Mouse (Mus musculus): ENCODE results near the gene Gfi1. TPM values are rescaled to one million over a fixed set of nuclear protein-coding genes. Genes with fewer than 3 reads are reported as not detected.

Gfi1 gene
- polyA plus RNA-seq (2014; fragmentation: Illumina TruSeq; extraction: RNeasy Lipid Tissue Mini Kit (QIAGEN cat#74804); ENCODE audit: low replicate concordance) = 1.2 TPM

DNA sequence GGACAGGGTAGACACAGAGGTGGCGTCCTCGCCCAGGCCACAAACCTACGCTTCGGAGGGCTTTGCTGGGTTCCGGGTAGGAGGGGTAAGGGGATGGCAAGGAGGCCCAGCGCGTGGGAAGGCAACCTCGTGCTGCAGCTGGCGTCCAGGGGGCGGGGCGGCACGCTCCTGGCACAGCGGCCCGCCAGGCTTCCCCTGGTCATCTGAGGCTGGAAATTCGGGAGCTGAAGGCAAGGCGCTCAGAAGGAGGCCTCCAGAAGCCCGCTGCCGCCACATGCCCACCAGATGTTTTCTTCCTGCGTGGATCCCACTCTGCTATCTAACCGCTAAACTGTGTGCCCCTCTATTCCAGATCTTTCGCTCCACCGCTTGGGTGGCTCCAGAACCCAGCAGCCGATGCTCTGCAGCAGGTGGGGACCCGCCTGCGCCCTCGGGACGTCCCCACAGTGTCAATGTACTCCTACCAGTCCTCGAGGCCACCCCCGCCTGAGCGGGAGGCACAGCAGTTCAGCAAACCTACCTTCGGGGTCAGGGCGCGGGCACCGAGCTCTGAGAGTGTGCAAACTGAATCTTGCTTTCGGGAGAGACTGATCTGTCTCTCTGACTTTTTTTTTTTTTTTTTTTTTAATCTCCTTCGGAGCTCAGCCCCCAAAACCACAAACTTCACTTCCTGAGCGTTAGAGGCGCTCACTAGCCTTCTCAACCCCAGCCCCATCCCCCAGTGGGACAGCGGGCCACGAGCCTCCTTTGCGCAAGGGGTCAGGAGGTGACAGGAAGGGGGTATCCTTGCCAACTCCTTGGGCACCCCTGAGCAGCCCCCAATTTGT lies at the start of gene Gfi1:
Gfi1 (minus strand) TSS at position 602 of the 827 bp plus-strand sequence.

Other genes starting within 250 kb of the Gfi1 start
- gene Gm42669, start 218.4 kb downstream of the Gfi1 start, polyA plus RNA-seq (2014; fragmentation: Illumina TruSeq; extraction: RNeasy Lipid Tissue Mini Kit (QIAGEN cat#74804); ENCODE audit: low replicate concordance) = not detected
- gene 1700028K03Rik, start 191.3 kb downstream of the Gfi1 start, polyA plus RNA-seq (2014; fragmentation: Illumina TruSeq; extraction: RNeasy Lipid Tissue Mini Kit (QIAGEN cat#74804); ENCODE audit: low replicate concordance) = 0.22 TPM
- gene Rpap2, start 128.7 kb downstream of the Gfi1 start, polyA plus RNA-seq (2014; fragmentation: Illumina TruSeq; extraction: RNeasy Lipid Tissue Mini Kit (QIAGEN cat#74804); ENCODE audit: low replicate concordance) = 10.0 TPM
- 14.8 TPM for gene Glmn, start 128.1 kb downstream of the Gfi1 start, polyA plus RNA-seq (2014; fragmentation: Illumina TruSeq; extraction: RNeasy Lipid Tissue Mini Kit (QIAGEN cat#74804); ENCODE audit: low replicate concordance)
- not detected for gene Ube2d2b, start 104.1 kb upstream of the Gfi1 start, polyA plus RNA-seq (2014; fragmentation: Illumina TruSeq; extraction: RNeasy Lipid Tissue Mini Kit (QIAGEN cat#74804); ENCODE audit: low replicate concordance)
- 47.9 TPM for gene Evi5, start 149.1 kb upstream of the Gfi1 start, polyA plus RNA-seq (2014; fragmentation: Illumina TruSeq; extraction: RNeasy Lipid Tissue Mini Kit (QIAGEN cat#74804); ENCODE audit: low replicate concordance)
- gene Rpl5, start 174.5 kb upstream of the Gfi1 start, polyA plus RNA-seq (2014; fragmentation: Illumina TruSeq; extraction: RNeasy Lipid Tissue Mini Kit (QIAGEN cat#74804); ENCODE audit: low replicate concordance) = 542 TPM

Data from small intestine, adult 10 weeks (tissue).